Mouse (Mus musculus) stomach, postnatal 0 days (tissue): ENCODE data around the gene Lsm2.
"Not testable (repeated sequence)": the region's sequence is repeated elsewhere in the genome, so short reads cannot be mapped to it uniquely, and the experiment has no call there.

Source experiments
- CTCF ChIP-seq: IDR thresholded peaks from 2 replicates; pipeline ENCODE4 v1.5.1; 2016; ENCODE audit warnings: antibody characterized with exemption, low read depth, mild to moderate bottlenecking, moderate library complexity
- EP300 ChIP-seq: optimal IDR thresholded peaks from 2 replicates; pipeline ENCODE3; 2016; ENCODE audit warnings: antibody characterized with exemption

DNA sequence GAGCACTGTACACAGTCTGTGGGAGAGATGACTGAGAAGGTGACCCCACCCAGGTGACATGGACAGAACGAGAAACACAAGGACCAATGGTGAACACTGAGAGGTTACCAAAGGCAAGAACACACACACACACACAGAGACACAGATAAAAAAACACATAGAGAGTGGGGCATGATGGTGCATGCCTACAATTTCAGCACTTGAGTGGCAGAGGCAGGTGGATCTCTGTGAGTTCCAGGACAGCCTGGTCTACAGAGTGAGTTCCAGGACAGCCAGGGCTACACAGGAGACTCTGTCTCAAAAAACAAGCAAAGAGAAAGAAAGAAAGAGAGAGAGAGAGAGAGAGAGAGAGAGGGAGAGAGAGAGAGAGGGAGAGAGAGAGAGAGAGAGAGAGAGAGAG lies 52.0 kb downstream of the Lsm2 start:
- not testable (repeated sequence) for TF ChIP-seq CTCF, EP300
